8 mouse cellular contexts compared by ENCODE assay signal in the genomic region with DNA sequence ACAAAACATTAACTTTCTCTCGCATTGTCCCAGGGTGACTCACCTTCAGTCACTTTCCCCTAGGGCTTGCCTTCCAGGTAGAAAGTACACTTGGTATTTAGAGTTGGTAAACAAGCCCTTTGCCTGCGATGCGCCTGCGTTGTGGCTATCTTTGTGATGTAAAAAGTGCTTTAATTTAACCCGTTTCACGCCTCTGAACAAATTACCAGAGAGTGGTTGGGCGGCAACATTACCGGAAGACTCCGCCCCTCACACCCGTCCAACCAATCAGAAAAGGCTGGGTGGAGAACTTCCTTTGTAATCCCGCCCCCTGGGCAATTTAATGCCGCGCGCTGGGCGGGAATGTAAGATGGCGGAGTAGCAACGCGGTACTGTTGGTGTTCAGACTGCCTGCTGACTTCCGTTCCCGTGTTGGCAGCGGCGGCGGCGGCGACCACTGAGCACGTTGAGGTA. TPM values are rescaled to one million over a fixed set of nuclear protein-coding genes. Genes with fewer than 3 reads are reported as not detected.
A peak's percentile ranks its signal among the peaks of the same experiment; 100 is the strongest.
DNase-seq lines count a peak whose midpoint lies in the region; ATAC-seq lines count a peak whose summit lies in the region.

A gene (plus strand): TSS at position 335 of the 453 bp plus-strand sequence.

- peak within 1 kb of the TSS; percentile 76 for H3K27ac ChIP-seq in hindbrain, embryonic 15.5 days (replicated peaks)

- H3K4me3 ChIP-seq in hindbrain, embryonic 15.5 days = peak within 1 kb of the TSS; percentile 58

- peak; percentile 90 for DNase-seq in R1 (ENCODE audit: low read depth, low spot score)
- peak; percentile 84 to 89 for DNase-seq in cerebellum, postnatal 25 days
- DNase-seq in frontal cortex, postnatal 36 days (ENCODE audit: low spot score in 2 of 2) = peak; percentile 82 to 88
- peak; percentile 66 for DNase-seq in left cerebral cortex, adult 11 months (ENCODE audit: low spot score)
- peak; percentile 89 for DNase-seq in lung, postnatal 4 days
- DNase-seq in retina, postnatal 7 days (ENCODE audit: low read depth, low spot score) = peak; percentile 78
- DNase-seq in urinary bladder, adult 2 months (ENCODE audit: low spot score) = peak; percentile 45

- no peaks in the 10 kb centered on the region for H3K36me3 ChIP-seq in hindbrain, embryonic 15.5 days

- peak; percentile 97 for ATAC-seq in hindbrain, embryonic 15.5 days (ENCODE audit: low FRiP score, low read depth)

- H3K9me3 ChIP-seq in hindbrain, embryonic 15.5 days = no peaks in the 10 kb centered on the region

- peak within 1 kb of the TSS; percentile 54 for H3K4me2 ChIP-seq in hindbrain, embryonic 15.5 days

- H3K4me1 ChIP-seq in hindbrain, embryonic 15.5 days (replicated peaks) = no peaks in the 10 kb centered on the region

- 22% methylated on average over 26 of the region's 26 CpGs for WGBS in hindbrain, embryonic 15.5 days

- peak within 1 kb of the TSS; percentile 49 for H3K9ac ChIP-seq in hindbrain, embryonic 15.5 days

- H3K27me3 ChIP-seq in hindbrain, embryonic 15.5 days = no peaks in the 10 kb centered on the region

RNA-seq across cellular contexts. Expression of the gene that starts here (rescaled TPM):
- 79.8 and 84.5 TPM in 2 replicates for polyA plus RNA-seq in hindbrain, embryonic 15.5 days (2015; fragmentation: Nextera tagmentation; extraction: Ambion mirVana)
- polyA plus RNA-seq in urinary bladder, adult 2 months (2012; rRNA removed) = 14.8 and 15.5 TPM in 2 replicates

Comparison
In these comparisons a context has a peak if more than half of its experiments do, and no peak if none do; other contexts are left out.
1. Peak in every context shown above with its lines: DNase-seq, ATAC-seq, H3K4me3 ChIP-seq and H3K27ac ChIP-seq.